8 mouse cellular contexts compared by ENCODE assay signal in genomic region chr3:122292300-122293222, GRCm38 (mm10). TPM values are rescaled to one million over a fixed set of nuclear protein-coding genes. Genes with fewer than 3 reads are reported as not detected.
DNase-seq lines count a peak whose midpoint lies in the region; ATAC-seq and TF ChIP-seq lines count a peak whose summit lies in the region.

No protein-coding gene starts in this region.

- H3K27me3 ChIP-seq in lung, embryonic 15.5 days, result no peaks in the 10 kb centered on the region
- H3K27me3 ChIP-seq in thymus, adult 2 months (ENCODE audit: control insufficient read depth, insufficient read depth, low read length), result no peaks in the 10 kb centered on the region

- DNase-seq in MEL-GATA-1-ER (ENCODE audit: extremely low read depth, low read depth), result peak; percentile 59
- peak; percentile 94 for DNase-seq in cerebellum, adult 8-10 months
- peak; percentile 91 for DNase-seq in forelimb bud, embryonic 11.5 days (ENCODE audit: low read depth, low spot score)
- DNase-seq in layer of hippocampus, adult 9-10 months (ENCODE audit: low spot score), result peak; percentile 86
- DNase-seq in thymus, adult 2 months, result peak; percentile 94

- H3K9me3 ChIP-seq in lung, embryonic 15.5 days, result no peaks in the 10 kb centered on the region

- ATAC-seq in hematopoietic stem cell, adult 5-6 weeks (replicated peaks in 1 of 2; ENCODE audit: insufficient read depth in 1 of 2, low FRiP score in 2 of 2, low TSS enrichment in 1 of 2, low read depth in 1 of 2, poor library complexity in 2 of 2, severe bottlenecking in 2 of 2), result peak; percentile 43 to 62
- ATAC-seq in lung, embryonic 15.5 days (ENCODE audit: borderline replicate concordance, extremely low read depth, low FRiP score, low TSS enrichment), result peak; percentile 83

- H3K27ac ChIP-seq in lung, embryonic 15.5 days, result peak overlapping the region; percentile 96
- peak overlapping the region; percentile 99 for H3K27ac ChIP-seq in olfactory bulb, adult 2 months (ENCODE audit: insufficient read depth, low read depth, low read length)
- no peak overlapping the region for H3K27ac ChIP-seq in thymus, adult 2 months (ENCODE audit: control insufficient read depth, insufficient read depth, low read length)

- WGBS in lung, embryonic 15.5 days, result 4% methylated on average over 52 of the region's 54 CpGs
- WGBS in olfactory bulb, adult 2 months, result 2% methylated on average over 53 of the region's 54 CpGs
- WGBS in thymus, adult 2 months, result 19% methylated on average over 53 of the region's 54 CpGs

- no peak for TF ChIP-seq CTCF in olfactory bulb, adult 2 months (IDR thresholded peaks at IDR 0.05; ENCODE audit: insufficient read depth, low read depth, low read length)
- 0 out of 2 replicates have a peak, but pooled peaks have one; percentile 20 for TF ChIP-seq CTCF in thymus, adult 2 months (IDR thresholded peaks at IDR 0.05; ENCODE audit: borderline replicate concordance, control insufficient read depth, extremely low read depth, insufficient read depth, low read length, poor library complexity)

- no peaks in the 10 kb centered on the region for H3K36me3 ChIP-seq in lung, embryonic 15.5 days
- H3K36me3 ChIP-seq in thymus, adult 2 months (ENCODE audit: control insufficient read depth, insufficient read depth, low read length), result no peaks in the 10 kb centered on the region

- H3K4me1 ChIP-seq in lung, embryonic 15.5 days, result peaks cover 15% of the 10 kb centered on the region
- peaks cover 6% of the 10 kb centered on the region for H3K4me1 ChIP-seq in olfactory bulb, adult 2 months (ENCODE audit: control insufficient read depth, insufficient read depth, low read length)
- H3K4me1 ChIP-seq in thymus, adult 2 months (replicated peaks; ENCODE audit: control insufficient read depth, insufficient read depth, low read length), result peaks cover 5% of the 10 kb centered on the region

- peak; percentile 47; the same call in 1 of the 2 replicates for TF ChIP-seq POLR2A in olfactory bulb, adult 2 months (IDR thresholded peaks at IDR 0.05; ENCODE audit: insufficient read depth, low read depth, low read length)
- TF ChIP-seq POLR2A in thymus, adult 2 months (IDR thresholded peaks at IDR 0.05; ENCODE audit: control insufficient read depth, extremely low read depth, insufficient read depth, low read length, poor library complexity), result no peak

- peak overlapping the region; percentile 97 for H3K4me3 ChIP-seq in lung, embryonic 15.5 days
- H3K4me3 ChIP-seq in olfactory bulb, adult 2 months (ENCODE audit: insufficient read depth, low read depth, low read length), result peak overlapping the region; percentile 97
- H3K4me3 ChIP-seq in thymus, adult 2 months (ENCODE audit: control insufficient read depth, insufficient read depth, low read length), result peak overlapping the region; percentile 90

- peak overlapping the region; percentile 85 for H3K9ac ChIP-seq in lung, embryonic 15.5 days

- peak overlapping the region; percentile 90 for H3K4me2 ChIP-seq in lung, embryonic 15.5 days

RNA-seq across cellular contexts. Expression of gene Bcar3, which starts 1.4 kb away (rescaled TPM):
- total RNA-seq in hematopoietic stem cell, adult 5-6 weeks (2017), result 1.1 and 2.8 TPM in 2 replicates
- polyA plus RNA-seq in lung, embryonic 15.5 days (2015; fragmentation: Nextera tagmentation; extraction: Ambion mirVana), result 14.7 and 16.2 TPM in 2 replicates
- not detected in 2 replicates for polyA plus RNA-seq in olfactory bulb, adult 2 months (2012; ENCODE audit: insufficient read depth, insufficient read length, low replicate concordance, missing spikeins)
- polyA plus RNA-seq in thymus, adult 2 months (2012; rRNA removed), result 8.2 and 9.9 TPM in 2 replicates

RNA-seq across cellular contexts. Expression of gene Dnttip2, which starts 18.4 kb away (rescaled TPM):
- total RNA-seq in hematopoietic stem cell, adult 5-6 weeks (2017), result 160 and 191 TPM in 2 replicates
- polyA plus RNA-seq in lung, embryonic 15.5 days (2015; fragmentation: Nextera tagmentation; extraction: Ambion mirVana), result 60.5 and 67.8 TPM in 2 replicates
- not detected in 2 replicates for polyA plus RNA-seq in olfactory bulb, adult 2 months (2012; ENCODE audit: insufficient read depth, insufficient read length, low replicate concordance, missing spikeins)
- 11.1 and 11.6 TPM in 2 replicates for polyA plus RNA-seq in thymus, adult 2 months (2012; rRNA removed)

RNA-seq across cellular contexts. Expression of gene Gclm, which starts 47.2 kb away (rescaled TPM):
- 60.3 and 71.8 TPM in 2 replicates for total RNA-seq in hematopoietic stem cell, adult 5-6 weeks (2017)
- 90.6 and 103 TPM in 2 replicates for polyA plus RNA-seq in lung, embryonic 15.5 days (2015; fragmentation: Nextera tagmentation; extraction: Ambion mirVana)
- not detected in 2 replicates for polyA plus RNA-seq in olfactory bulb, adult 2 months (2012; ENCODE audit: insufficient read depth, insufficient read length, low replicate concordance, missing spikeins)
- 32.5 and 53.3 TPM in 2 replicates for polyA plus RNA-seq in thymus, adult 2 months (2012; rRNA removed)

Comparison
In these comparisons a context has a peak if more than half of its experiments do, and no peak if none do; other contexts are left out.
1. RNA of gene Dnttip2, which starts 18.4 kb away (polyA plus RNA-seq): 60.5 to 67.8 TPM in lung, embryonic 15.5 days and 11.1 to 11.6 TPM in thymus, adult 2 months; not detected in olfactory bulb, adult 2 months; every median in the first group is over 10 times any median in the second.
2. RNA of gene Gclm, which starts 47.2 kb away (polyA plus RNA-seq): 90.6 to 103 TPM in lung, embryonic 15.5 days and 32.5 to 53.3 TPM in thymus, adult 2 months; not detected in olfactory bulb, adult 2 months; every median in the first group is over 10 times any median in the second.
3. Peak in every context shown above with its lines, with median percentiles within 50 percentile points of each other: DNase-seq and H3K4me3 ChIP-seq.